Mouse (Mus musculus) bone marrow, adult 2 months (tissue): ENCODE data around the gene Ngf. TPM values are rescaled to one million over a fixed set of nuclear protein-coding genes. Genes with fewer than 3 reads are reported as not detected.

Experiments used
- H3K27ac ChIP-seq: fragments of 200-500 bp; 2 replicates; pipeline ENCODE4 v1.5.1; 2012; ENCODE audit warnings: low read depth, mild to moderate bottlenecking, control low read depth, inconsistent platforms, low read length; ENCODE audit not compliant: control insufficient read depth, poor library complexity, insufficient read depth
- H3K4me1 ChIP-seq: fragments of 200-500 bp; 2 replicates; pipeline ENCODE4 v1.6.1; 2011; ENCODE audit warnings: low read length; ENCODE audit not compliant: control insufficient read depth, insufficient read depth
- H3K4me3 ChIP-seq: fragments of 200-500 bp; replicated peaks from 2 replicates; pipeline ENCODE3; 2011; ENCODE audit warnings: mild to moderate bottlenecking, low read depth, low read length, control low read depth; ENCODE audit not compliant: control insufficient read depth
- CTCF ChIP-seq: fragments of 200-500 bp; IDR thresholded peaks from 2 replicates; pipeline ENCODE4 v1.5.1; 2011; ENCODE audit warnings: low read length, control low read depth; ENCODE audit not compliant: control insufficient read depth, insufficient read depth
- POLR2A ChIP-seq: fragments of 200-500 bp; IDR thresholded peaks from 2 replicates; pipeline ENCODE4 v1.6.1; 2011; ENCODE audit warnings: low read depth, mild to moderate bottlenecking, control low read depth, low read length, borderline replicate concordance; ENCODE audit not compliant: control insufficient read depth
- WGBS: fragments of 180-500 bp; shearing (Covaris S2); methylation state at CpG from one replicate; pipeline ENCODE4 v1.1.7; 2018; 5-methylcytosine and 5-hydroxymethylcytosine counted together
- polyA plus RNA-seq: library from polyadenylated mRNA; stranded (reverse); fragments of >200 nt; gene quantifications from 2 replicates; pipeline ENCODE4 v1.2.4, GENCODE M21; 2011; ENCODE audit warnings: low replicate concordance; ENCODE audit not compliant: missing spikeins, insufficient read depth, insufficient read length

The Ngf gene
- polyA plus RNA-seq, 1 experiment, result not detected

DNA sequence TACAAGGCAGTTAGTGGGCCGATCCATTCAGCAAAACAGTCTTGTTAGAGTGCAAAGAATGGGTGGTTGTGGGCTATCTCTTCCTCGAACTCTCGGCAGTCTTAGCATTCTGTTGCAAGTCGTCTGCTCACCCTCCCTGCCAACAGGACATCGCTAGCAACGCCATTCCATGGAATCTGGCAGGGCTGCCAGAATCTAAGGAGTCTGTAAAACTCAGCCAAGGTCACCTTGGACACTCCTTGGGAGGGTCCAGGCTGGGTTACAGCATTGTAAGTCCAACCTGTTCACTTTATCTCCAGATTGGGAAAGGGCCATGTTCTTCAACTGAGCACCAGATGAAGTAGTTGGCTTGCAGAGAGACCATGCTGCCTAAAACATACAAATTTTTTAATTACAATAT is 29.2 kb downstream of the Ngf start:
- no peak for TF ChIP-seq POLR2A
- no peak for TF ChIP-seq CTCF
- no peaks in the 10 kb centered on the region for H3K4me1 ChIP-seq
- no peak overlapping the region for H3K4me3 ChIP-seq
- 83% methylated on average over 6 of the region's 6 CpGs for WGBS
- H3K27ac ChIP-seq, result no peak overlapping the region

DNA sequence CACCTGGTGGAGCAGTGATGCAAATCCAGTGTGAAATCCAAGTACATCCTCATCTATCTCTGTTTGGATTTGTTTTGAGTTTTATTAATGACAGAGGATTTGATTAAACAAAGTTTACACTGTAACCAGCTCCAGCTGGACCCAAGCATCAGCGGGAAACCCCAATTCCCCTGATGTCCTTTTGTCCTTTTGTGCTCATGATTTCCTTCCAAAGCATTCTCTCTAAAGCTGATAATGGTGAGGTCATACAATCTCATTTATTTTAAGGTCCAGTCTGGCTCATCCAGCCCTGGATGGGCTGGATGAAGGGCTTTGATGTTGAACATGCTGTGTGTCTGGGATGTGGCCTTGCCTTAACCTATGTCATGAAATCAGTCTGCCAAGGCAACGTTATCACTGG is 30.3 kb downstream of the Ngf start:
- H3K27ac ChIP-seq, result no peak overlapping the region
- H3K4me1 ChIP-seq, result no peaks in the 10 kb centered on the region; the same call in 1 of the 2 replicates
- H3K4me3 ChIP-seq, result no peak overlapping the region
- WGBS, result 60% methylated on average over 2 of the region's 2 CpGs
- TF ChIP-seq CTCF (no peak), POLR2A (no peak)

DNA sequence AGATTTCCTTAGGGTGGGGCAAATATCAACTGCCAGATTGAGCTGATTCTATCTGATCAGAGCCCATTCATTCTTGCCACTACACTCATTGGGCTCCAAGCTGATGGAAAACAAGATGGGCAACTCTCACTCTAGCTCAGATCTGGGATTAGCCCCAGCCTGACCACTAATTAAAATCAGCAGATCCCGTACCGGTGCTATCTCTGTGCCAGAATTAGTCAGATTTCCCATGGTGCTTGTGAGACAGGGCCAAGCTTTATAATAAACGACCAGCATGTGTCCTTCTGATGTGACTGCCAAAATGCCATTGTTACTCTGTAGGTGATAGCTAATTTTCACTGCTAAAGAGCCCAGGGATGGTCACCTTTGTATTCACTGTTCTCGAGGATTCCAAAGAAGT is 31.5 kb downstream of the Ngf start:
- no peak overlapping the region for H3K4me3 ChIP-seq
- no peak for TF ChIP-seq POLR2A
- no peak for TF ChIP-seq CTCF
- no peak overlapping the region for H3K27ac ChIP-seq
- WGBS, result 77% methylated on average over 4 of the region's 4 CpGs
- no peaks in the 10 kb centered on the region; the same call in 1 of the 2 replicates for H3K4me1 ChIP-seq

DNA sequence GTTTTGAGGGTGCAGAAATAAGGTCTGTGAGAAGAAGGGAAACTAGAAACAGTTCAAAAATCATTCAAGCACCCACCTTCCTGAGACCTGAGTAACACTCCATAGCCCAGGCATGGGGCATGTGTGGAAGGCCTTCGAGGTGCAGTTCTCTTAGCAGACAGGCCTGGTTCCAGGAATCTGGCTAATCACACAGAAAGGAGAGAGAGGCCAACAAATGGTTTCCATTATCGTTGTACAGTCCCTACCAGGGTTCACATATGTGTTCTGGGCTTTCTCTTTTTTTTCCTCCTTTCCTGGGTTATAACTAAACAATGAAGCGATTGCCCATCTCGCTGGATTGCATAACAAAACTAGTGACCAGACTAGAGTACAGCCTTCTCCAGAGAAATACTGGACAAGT is 35.4 kb downstream of the Ngf start:
- H3K27ac ChIP-seq, result no peak overlapping the region
- H3K4me1 ChIP-seq, result no peaks in the 10 kb centered on the region; the same call in 1 of the 2 replicates
- no peak overlapping the region for H3K4me3 ChIP-seq
- 74% methylated on average over 4 of the region's 4 CpGs for WGBS
- no peak for TF ChIP-seq CTCF
- no peak for TF ChIP-seq POLR2A

DNA sequence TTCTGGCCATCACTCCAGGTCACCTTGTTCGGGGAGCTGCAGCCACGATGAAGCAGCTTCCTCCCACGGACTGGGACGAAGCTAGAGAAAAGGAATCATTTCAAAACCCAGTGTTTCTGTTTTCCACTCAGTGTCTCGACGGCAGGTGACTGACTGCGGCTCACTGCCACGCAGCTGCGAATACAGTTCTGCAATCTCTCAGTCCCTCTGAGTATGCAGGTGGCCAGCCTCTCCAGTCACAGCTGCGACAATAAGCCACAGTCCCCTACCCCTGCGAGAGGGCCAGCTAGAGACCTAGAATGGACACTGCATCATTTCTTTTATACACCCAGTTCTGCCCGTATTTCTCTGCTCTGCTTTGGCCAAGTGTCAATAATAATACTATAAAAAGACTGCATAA is 36.3 kb downstream of the Ngf start:
- H3K4me3 ChIP-seq, result no peak overlapping the region
- 65% methylated on average over 12 of the region's 12 CpGs for WGBS
- TF ChIP-seq CTCF, result no peak
- no peak for TF ChIP-seq POLR2A
- H3K27ac ChIP-seq, result no peak overlapping the region
- no peaks in the 10 kb centered on the region; the same call in 1 of the 2 replicates for H3K4me1 ChIP-seq

DNA sequence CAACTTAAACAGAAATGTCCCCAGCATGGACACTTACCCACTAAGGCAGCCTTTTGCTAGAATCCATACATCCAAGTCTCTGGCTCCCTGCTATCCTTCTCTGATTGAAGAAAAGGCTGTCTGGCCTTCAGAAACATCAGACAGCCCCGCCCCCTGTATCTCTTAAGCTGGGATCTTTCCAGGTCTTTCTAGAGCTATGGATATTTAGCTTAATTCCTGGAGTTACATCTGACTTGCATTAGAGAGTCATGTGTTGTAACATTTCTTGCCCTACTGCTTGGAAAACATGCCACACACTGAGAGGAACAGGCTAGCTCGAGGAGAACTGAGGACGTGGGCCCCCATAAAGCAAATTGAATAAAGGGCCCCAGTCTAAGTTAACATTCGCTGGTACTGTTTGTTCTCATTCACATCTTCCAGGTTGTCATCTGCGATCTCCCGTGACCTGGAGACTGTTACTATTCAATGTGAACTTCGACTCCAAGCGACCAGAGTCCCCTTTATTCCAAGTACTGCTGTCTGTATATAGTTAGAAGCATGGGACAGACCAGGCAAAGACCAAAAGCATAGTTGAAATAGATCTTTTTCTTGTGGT is 38.0 kb downstream of the Ngf start:
- Histone ChIP-seq H3K4me1 (no peaks in the 10 kb centered on the region; the same call in 1 of the 2 replicates), H3K27ac (no peak overlapping the region), H3K4me3 (no peak overlapping the region)
- TF ChIP-seq CTCF, result no peak
- no peak for TF ChIP-seq POLR2A
- WGBS, result 81% methylated on average over 8 of the region's 8 CpGs

DNA sequence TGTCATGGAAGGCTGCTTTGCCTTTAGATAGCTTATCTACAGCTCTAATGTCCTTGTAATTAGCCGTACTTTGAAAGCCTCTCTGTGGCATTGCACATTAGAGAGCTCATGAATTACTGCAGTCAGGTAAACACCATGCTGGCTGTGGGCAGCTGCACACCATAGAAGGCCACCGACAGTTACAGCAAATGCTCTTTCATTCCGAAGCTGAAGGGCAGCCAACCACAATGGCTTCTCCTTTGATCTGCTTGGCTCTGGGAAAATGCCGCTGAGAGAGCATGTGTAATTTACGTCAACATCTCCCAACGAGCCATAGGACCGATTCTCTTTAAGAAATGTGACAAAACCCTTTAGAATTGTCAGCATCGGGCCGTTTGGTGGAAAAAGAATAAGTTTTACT is 38.7 kb downstream of the Ngf start:
- H3K4me3 ChIP-seq, result no peak overlapping the region
- no peak overlapping the region for H3K27ac ChIP-seq
- no peak for TF ChIP-seq POLR2A
- TF ChIP-seq CTCF, result no peak
- 61% methylated on average over 9 of the region's 9 CpGs for WGBS
- no peaks in the 10 kb centered on the region; the same call in 1 of the 2 replicates for H3K4me1 ChIP-seq

DNA sequence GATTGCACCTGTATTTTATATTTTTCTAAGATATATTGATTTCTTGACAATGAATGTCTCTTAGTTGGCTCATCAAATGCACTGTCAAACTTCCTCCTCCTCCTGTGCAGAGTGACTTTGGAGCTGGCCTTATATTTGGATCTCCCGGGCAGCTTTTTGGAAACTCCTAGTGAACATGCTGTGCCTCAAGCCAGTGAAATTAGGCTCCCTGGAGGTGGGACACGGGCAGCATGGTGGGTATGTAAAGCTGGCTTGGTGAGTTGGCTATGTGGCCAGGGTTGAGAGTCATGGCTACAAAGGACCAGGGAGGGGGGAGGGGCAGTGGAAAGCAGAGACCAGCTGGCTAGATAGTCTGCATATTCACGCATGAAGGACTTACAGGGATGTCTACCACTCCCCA is 39.9 kb downstream of the Ngf start:
- no peak overlapping the region for H3K4me3 ChIP-seq
- TF ChIP-seq POLR2A (no peak), CTCF (no peak)
- WGBS, result 68% methylated on average over 3 of the region's 3 CpGs
- no peaks in the 10 kb centered on the region for H3K4me1 ChIP-seq
- no peak overlapping the region for H3K27ac ChIP-seq

DNA sequence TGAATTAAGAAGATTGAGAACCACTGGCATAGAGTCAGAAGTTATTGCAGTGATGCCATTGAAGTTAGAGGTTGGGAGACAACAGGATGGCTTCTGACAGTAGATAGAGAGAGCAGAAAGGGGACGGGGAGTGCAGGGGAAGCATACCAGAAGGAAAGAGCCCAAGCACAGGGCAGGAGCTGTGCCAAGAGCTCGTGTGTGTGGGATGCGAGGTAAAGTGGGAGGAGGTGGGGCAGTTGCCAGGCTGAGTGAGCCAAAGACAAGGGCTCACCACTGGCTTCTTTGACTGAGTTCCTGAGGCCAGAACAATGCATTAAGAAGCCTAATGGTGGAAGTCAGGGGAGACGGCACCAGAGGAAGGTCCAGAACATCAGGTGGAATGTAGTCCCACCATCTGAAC is 47.2 kb downstream of the Ngf start:
- 60% methylated on average over 4 of the region's 4 CpGs for whole genome bisulfite sequencing
- TF ChIP-seq POLR2A, result no peak
- TF ChIP-seq CTCF, result no peak
- Histone ChIP-seq H3K4me3 (no peak overlapping the region), H3K27ac (no peak overlapping the region), H3K4me1 (no peaks in the 10 kb centered on the region)
